Mouse (Mus musculus): ENCODE results near the gene Tmem121b. TPM values are rescaled to one million over a fixed set of nuclear protein-coding genes. Genes with fewer than 3 reads are reported as not detected.
A peak's percentile ranks its signal among the peaks of the same experiment; 100 is the strongest.

Tmem121b gene
- polyA plus RNA-seq, 1 experiment from 2014 or later: 0.17 TPM

GRCm38 (mm10) chr6:120511212-120511611 lies 17.6 kb upstream of the Tmem121b start:
- H3K4me2 ChIP-seq: no peak overlapping the region
- no peak overlapping the region for H3K27ac ChIP-seq (ENCODE audit: low read depth)
- H3K9ac ChIP-seq: no peak overlapping the region
- no peak for DNase-seq
- H3K4me3 ChIP-seq (ENCODE audit: low read depth, low read length): no peak overlapping the region
- WGBS: 83% methylated on average over 6 of the region's 6 CpGs
- H3K4me1 ChIP-seq (ENCODE audit: insufficient read depth): no peaks in the 10 kb centered on the region
- H3K36me3 ChIP-seq (ENCODE audit: insufficient read depth): peaks cover 20% of the 10 kb centered on the region
- no peak for TF ChIP-seq CTCF (IDR thresholded peaks at IDR 0.05; ENCODE audit: low read depth)
- no peak for ATAC-seq (ENCODE audit: insufficient read depth)
- no peaks in the 10 kb centered on the region for H3K9me3 ChIP-seq (ENCODE audit: low read depth, low read length)
- no peaks in the 10 kb centered on the region for H3K27me3 ChIP-seq (ENCODE audit: insufficient read depth, low read length)

GRCm38 (mm10) chr6:120510425-120510824 lies 16.8 kb upstream of the Tmem121b start:
- 81% methylated on average over 8 of the region's 8 CpGs for WGBS
- ATAC-seq (ENCODE audit: insufficient read depth) (no peak), DNase-seq (no peak)
- Histone ChIP-seq H3K4me1 (ENCODE audit: insufficient read depth) (no peaks in the 10 kb centered on the region), H3K9ac (no peak overlapping the region), H3K9me3 (ENCODE audit: low read depth, low read length) (no peaks in the 10 kb centered on the region), H3K27ac (ENCODE audit: low read depth) (no peak overlapping the region), H3K4me3 (ENCODE audit: low read depth, low read length) (no peak overlapping the region), H3K36me3 (ENCODE audit: insufficient read depth) (peaks cover 20% of the 10 kb centered on the region), H3K4me2 (no peak overlapping the region), H3K27me3 (ENCODE audit: insufficient read depth, low read length) (no peaks in the 10 kb centered on the region)
- TF ChIP-seq CTCF (IDR thresholded peaks at IDR 0.05; ENCODE audit: low read depth): no peak

GRCm38 (mm10) chr6:120509975-120510374 lies 16.4 kb upstream of the Tmem121b start:
- Histone ChIP-seq H3K9me3 (ENCODE audit: low read depth, low read length) (no peaks in the 10 kb centered on the region), H3K36me3 (ENCODE audit: insufficient read depth) (peaks cover 20% of the 10 kb centered on the region), H3K4me2 (no peak overlapping the region), H3K4me3 (ENCODE audit: low read depth, low read length) (no peak overlapping the region), H3K27me3 (ENCODE audit: insufficient read depth, low read length) (no peaks in the 10 kb centered on the region), H3K4me1 (ENCODE audit: insufficient read depth) (no peaks in the 10 kb centered on the region), H3K9ac (no peak overlapping the region), H3K27ac (ENCODE audit: low read depth) (no peak overlapping the region)
- DNase-seq (no peak), ATAC-seq (ENCODE audit: insufficient read depth) (no peak)
- TF ChIP-seq CTCF (IDR thresholded peaks at IDR 0.05; ENCODE audit: low read depth): no peak
- WGBS: 74% methylated on average over 7 of the region's 7 CpGs

GRCm38 (mm10) chr6:120508645-120509044 lies 15.0 kb upstream of the Tmem121b start:
- no peak for DNase-seq
- Histone ChIP-seq H3K36me3 (ENCODE audit: insufficient read depth) (peaks cover 18% of the 10 kb centered on the region), H3K9ac (no peak overlapping the region), H3K4me3 (ENCODE audit: low read depth, low read length) (no peak overlapping the region), H3K27ac (ENCODE audit: low read depth) (no peak overlapping the region), H3K4me1 (ENCODE audit: insufficient read depth) (no peaks in the 10 kb centered on the region), H3K4me2 (no peak overlapping the region), H3K27me3 (ENCODE audit: insufficient read depth, low read length) (no peaks in the 10 kb centered on the region), H3K9me3 (ENCODE audit: low read depth, low read length) (no peaks in the 10 kb centered on the region)
- no peak for ATAC-seq (ENCODE audit: insufficient read depth)
- no peak for TF ChIP-seq CTCF (IDR thresholded peaks at IDR 0.05; ENCODE audit: low read depth)
- 81% methylated on average over 4 of the region's 4 CpGs for WGBS

- Histone ChIP-seq H3K4me1 (ENCODE audit: insufficient read depth) (no peaks in the 10 kb centered on the region), H3K27ac (ENCODE audit: low read depth) (no peak overlapping the region), H3K9me3 (ENCODE audit: low read depth, low read length) (no peaks in the 10 kb centered on the region), H3K27me3 (ENCODE audit: insufficient read depth, low read length) (no peaks in the 10 kb centered on the region), H3K9ac (no peak overlapping the region), H3K4me3 (ENCODE audit: low read depth, low read length) (no peak overlapping the region), H3K36me3 (ENCODE audit: insufficient read depth) (peaks cover 12% of the 10 kb centered on the region), H3K4me2 (no peak overlapping the region)
- no peak for TF ChIP-seq CTCF (IDR thresholded peaks at IDR 0.05; ENCODE audit: low read depth)
- ATAC-seq (ENCODE audit: insufficient read depth) (no peak), DNase-seq (peak; percentile 48)
- WGBS: 71% methylated on average over 4 of the region's 4 CpGs
Measured at GRCm38 (mm10) chr6:120505531-120505930, 11.9 kb upstream of the Tmem121b start.

- no peaks in the 10 kb centered on the region for H3K4me1 ChIP-seq (ENCODE audit: insufficient read depth)
- ATAC-seq (ENCODE audit: insufficient read depth) (no peak), DNase-seq (no peak)
- H3K9ac ChIP-seq: no peak overlapping the region
- no peak for TF ChIP-seq CTCF (IDR thresholded peaks at IDR 0.05; ENCODE audit: low read depth)
- H3K9me3 ChIP-seq (ENCODE audit: low read depth, low read length): no peaks in the 10 kb centered on the region
- no peaks in the 10 kb centered on the region for H3K27me3 ChIP-seq (ENCODE audit: insufficient read depth, low read length)
- peaks cover 1% of the 10 kb centered on the region; the same call in 1 of the 2 replicates for H3K36me3 ChIP-seq (ENCODE audit: insufficient read depth)
- no peak overlapping the region for H3K4me2 ChIP-seq
- 49% methylated on average over 3 of the region's 3 CpGs for WGBS
- H3K27ac ChIP-seq (ENCODE audit: low read depth): no peak overlapping the region
- no peak overlapping the region for H3K4me3 ChIP-seq (ENCODE audit: low read depth, low read length)
Measured at GRCm38 (mm10) chr6:120504051-120504450, 10.4 kb upstream of the Tmem121b start.

- no peak overlapping the region for H3K27ac ChIP-seq (ENCODE audit: low read depth)
- H3K4me2 ChIP-seq: no peak overlapping the region
- peaks cover 22% of the 10 kb centered on the region for H3K27me3 ChIP-seq (ENCODE audit: insufficient read depth, low read length)
- H3K9me3 ChIP-seq (ENCODE audit: low read depth, low read length): no peaks in the 10 kb centered on the region
- no peak overlapping the region for H3K4me3 ChIP-seq (ENCODE audit: low read depth, low read length)
- no peak overlapping the region for H3K9ac ChIP-seq
- no peaks in the 10 kb centered on the region for H3K36me3 ChIP-seq (ENCODE audit: insufficient read depth)
- DNase-seq (no peak), ATAC-seq (ENCODE audit: insufficient read depth) (no peak)
- TF ChIP-seq CTCF (IDR thresholded peaks at IDR 0.05; ENCODE audit: low read depth): no peak
- WGBS: 63% methylated on average over 3 of the region's 3 CpGs
- 0 out of 2 replicates have a peak, but pooled peaks cover 6% of the 10 kb centered on the region for H3K4me1 ChIP-seq (ENCODE audit: insufficient read depth)
Measured at GRCm38 (mm10) chr6:120496544-120496943, 2.9 kb upstream of the Tmem121b start.

Data from lung, embryonic 14.5 days (tissue).